Mouse (Mus musculus): ENCODE results near the gene Erg28. TPM values are rescaled to one million over a fixed set of nuclear protein-coding genes. Genes with fewer than 3 reads are reported as not detected.

The Erg28 gene
- total and polyA plus RNA-seq, 2 experiments from 2014 or later = 79.8 to 104 TPM

DNA sequence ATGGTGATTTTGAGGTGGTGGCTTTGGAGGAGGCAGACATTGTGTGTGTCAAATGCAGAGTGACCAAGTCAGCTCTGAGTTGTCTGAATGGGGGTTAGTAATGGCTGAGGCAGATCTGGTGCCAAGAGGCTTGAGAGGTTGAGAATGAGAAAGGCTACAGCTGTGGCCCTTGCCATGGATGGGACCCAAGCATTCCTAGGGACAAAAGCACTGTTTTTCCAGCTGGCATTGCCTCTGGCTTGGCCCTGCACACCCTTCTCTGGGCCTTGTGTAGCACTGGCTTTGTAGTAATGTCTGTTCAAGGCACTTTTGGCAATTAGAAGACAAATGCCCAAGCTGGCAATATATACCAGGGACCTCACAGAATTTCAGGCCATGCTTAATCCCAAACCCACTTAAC lies 13.4 kb downstream of the Erg28 start:
- H3K4me1 ChIP-seq (ENCODE audit: insufficient read depth, low read length) = no peaks in the 10 kb centered on the region
- H3K36me3 ChIP-seq (ENCODE audit: insufficient read depth, low read length) = peaks cover 11% of the 10 kb centered on the region
- H3K4me3 ChIP-seq (ENCODE audit: low read depth, low read length) = no peak overlapping the region
- H3K9ac ChIP-seq (replicated peaks; ENCODE audit: low read length, poor library complexity, severe bottlenecking) = no peak overlapping the region
- TF ChIP-seq CTCF (IDR thresholded peaks at IDR 0.05) = no peak
- H3K4me2 ChIP-seq (ENCODE audit: low read depth, low read length, poor library complexity, severe bottlenecking) = no peak overlapping the region
- H3K27ac ChIP-seq (ENCODE audit: low read depth, low read length) = no peak overlapping the region
- no peaks in the 10 kb centered on the region for H3K9me3 ChIP-seq (ENCODE audit: low read length)
- no peaks in the 10 kb centered on the region for H3K27me3 ChIP-seq (ENCODE audit: insufficient read depth, low read length)
- DNase-seq (ENCODE audit: low spot score) (peak; percentile 37), ATAC-seq (ENCODE audit: low FRiP score) (no peak)

DNA sequence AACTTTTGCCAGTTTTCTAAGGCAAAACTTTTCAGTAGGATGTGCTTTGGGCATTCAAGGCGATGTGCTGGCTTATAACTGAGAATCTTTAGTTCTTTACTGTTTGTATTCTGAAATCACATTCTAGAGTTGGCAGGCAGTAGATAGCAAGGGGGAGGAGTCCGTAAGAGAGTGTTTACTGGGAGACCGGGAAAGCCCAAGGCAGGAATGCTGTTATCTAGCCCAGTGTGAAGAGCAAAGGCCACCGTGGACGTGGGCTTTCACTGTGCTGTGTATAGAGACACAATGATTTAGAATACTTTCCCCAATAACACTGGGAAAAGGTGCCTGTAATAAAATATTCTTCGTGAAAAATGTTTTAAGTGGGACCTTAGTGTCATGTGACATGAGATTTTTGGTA lies 14.6 kb downstream of the Erg28 start:
- Histone ChIP-seq H3K4me2 (ENCODE audit: low read depth, low read length, poor library complexity, severe bottlenecking) (no peak overlapping the region), H3K4me3 (ENCODE audit: low read depth, low read length) (no peak overlapping the region), H3K9ac (replicated peaks; ENCODE audit: low read length, poor library complexity, severe bottlenecking) (no peak overlapping the region), H3K27ac (ENCODE audit: low read depth, low read length) (no peak overlapping the region), H3K36me3 (ENCODE audit: insufficient read depth, low read length) (0 out of 2 replicates have a peak, but pooled peaks cover under 1% of the 10 kb centered on the region), H3K4me1 (ENCODE audit: insufficient read depth, low read length) (no peaks in the 10 kb centered on the region), H3K27me3 (ENCODE audit: insufficient read depth, low read length) (no peaks in the 10 kb centered on the region), H3K9me3 (ENCODE audit: low read length) (no peaks in the 10 kb centered on the region)
- no peak for ATAC-seq (ENCODE audit: low FRiP score)
- TF ChIP-seq CTCF (IDR thresholded peaks at IDR 0.05) = no peak
- DNase-seq (ENCODE audit: low spot score) = no peak
- 64% methylated on average over 6 of the region's 6 CpGs for WGBS

DNA sequence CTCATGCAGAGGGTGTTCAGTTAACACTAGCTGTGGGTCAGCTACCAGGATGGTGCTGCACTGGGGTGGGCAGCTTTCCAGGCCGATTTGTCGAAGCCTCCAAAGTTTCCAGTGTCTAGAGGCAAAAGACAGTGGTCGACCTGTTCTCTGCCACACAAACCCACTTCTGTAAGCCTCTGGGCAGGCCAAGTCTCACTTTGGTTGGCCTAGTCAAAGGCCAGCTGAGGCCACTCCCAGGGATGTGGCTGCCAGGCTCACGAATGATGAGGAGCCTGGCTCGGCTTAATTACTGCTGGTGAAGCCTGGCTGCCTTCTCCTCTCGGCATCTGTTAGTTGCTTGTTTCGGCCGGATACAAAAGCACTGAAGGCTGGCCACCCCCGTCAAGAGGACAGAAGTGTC lies 24.3 kb downstream of the Erg28 start:
- no peak overlapping the region for H3K4me3 ChIP-seq (ENCODE audit: low read depth, low read length)
- TF ChIP-seq CTCF (IDR thresholded peaks at IDR 0.05) = no peak
- H3K9me3 ChIP-seq (ENCODE audit: low read length) = no peaks in the 10 kb centered on the region
- no peak overlapping the region for H3K9ac ChIP-seq (replicated peaks; ENCODE audit: low read length, poor library complexity, severe bottlenecking)
- no peak overlapping the region for H3K4me2 ChIP-seq (ENCODE audit: low read depth, low read length, poor library complexity, severe bottlenecking)
- DNase-seq (ENCODE audit: low spot score) (peak; percentile 43), ATAC-seq (ENCODE audit: low FRiP score) (no peak)
- 75% methylated on average over 9 of the region's 9 CpGs for WGBS
- H3K27me3 ChIP-seq (ENCODE audit: insufficient read depth, low read length) = no peaks in the 10 kb centered on the region
- H3K36me3 ChIP-seq (ENCODE audit: insufficient read depth, low read length) = no peaks in the 10 kb centered on the region
- no peaks in the 10 kb centered on the region for H3K4me1 ChIP-seq (ENCODE audit: insufficient read depth, low read length)
- H3K27ac ChIP-seq (ENCODE audit: low read depth, low read length) = no peak overlapping the region

DNA sequence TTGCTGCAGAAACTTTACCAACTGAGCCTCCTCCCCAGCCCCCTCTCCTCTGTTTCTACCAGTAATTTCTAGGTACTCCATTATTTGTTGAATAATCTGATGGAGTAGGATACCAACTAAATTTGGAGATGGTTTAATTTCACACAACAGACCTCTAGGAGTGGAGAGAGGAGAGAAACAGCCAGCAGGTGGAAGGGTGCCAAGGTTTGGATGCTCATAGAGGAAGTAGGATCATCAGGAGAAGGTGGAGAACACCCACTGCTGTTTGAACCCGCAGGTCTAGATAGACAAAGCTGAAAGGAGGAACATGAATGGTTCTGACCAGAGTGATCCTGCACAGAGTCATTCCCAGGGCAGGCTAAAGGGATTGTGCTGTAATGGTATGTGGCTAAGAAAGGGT lies 28.8 kb downstream of the Erg28 start:
- H3K36me3 ChIP-seq (ENCODE audit: insufficient read depth, low read length) = no peaks in the 10 kb centered on the region
- 81% methylated on average over 1 of the region's 1 CpGs for WGBS
- no peaks in the 10 kb centered on the region for H3K4me1 ChIP-seq (ENCODE audit: insufficient read depth, low read length)
- no peak for TF ChIP-seq CTCF (IDR thresholded peaks at IDR 0.05)
- H3K9me3 ChIP-seq (ENCODE audit: low read length) = no peaks in the 10 kb centered on the region
- DNase-seq (ENCODE audit: low spot score) (no peak), ATAC-seq (ENCODE audit: low FRiP score) (no peak)
- no peak overlapping the region for H3K4me2 ChIP-seq (ENCODE audit: low read depth, low read length, poor library complexity, severe bottlenecking)
- no peak overlapping the region for H3K27ac ChIP-seq (ENCODE audit: low read depth, low read length)
- H3K27me3 ChIP-seq (ENCODE audit: insufficient read depth, low read length) = no peaks in the 10 kb centered on the region
- H3K9ac ChIP-seq (replicated peaks; ENCODE audit: low read length, poor library complexity, severe bottlenecking) = no peak overlapping the region
- H3K4me3 ChIP-seq (ENCODE audit: low read depth, low read length) = no peak overlapping the region

DNA sequence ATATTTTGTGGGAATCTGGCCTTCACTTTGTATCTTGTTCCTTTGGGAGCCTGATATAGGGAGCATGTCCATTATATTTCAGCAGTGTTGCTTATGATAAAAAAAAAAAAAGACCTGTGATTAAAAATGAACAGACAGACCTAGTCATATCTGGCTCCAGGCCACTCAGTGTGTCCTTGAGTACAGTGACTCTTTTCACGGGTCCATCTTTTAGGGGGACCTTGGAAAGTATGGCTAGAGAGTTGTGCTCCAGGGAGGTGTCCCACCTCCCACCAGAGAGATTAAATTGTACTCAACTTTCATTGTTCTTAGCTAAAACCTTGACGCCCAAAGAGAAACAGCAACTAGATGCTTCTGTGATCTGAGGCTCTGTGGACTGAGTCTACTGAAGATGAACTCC lies 30.3 kb downstream of the Erg28 start:
- Histone ChIP-seq H3K4me3 (ENCODE audit: low read depth, low read length) (no peak overlapping the region), H3K4me2 (ENCODE audit: low read depth, low read length, poor library complexity, severe bottlenecking) (no peak overlapping the region), H3K27ac (ENCODE audit: low read depth, low read length) (no peak overlapping the region), H3K4me1 (ENCODE audit: insufficient read depth, low read length) (no peaks in the 10 kb centered on the region), H3K27me3 (ENCODE audit: insufficient read depth, low read length) (no peaks in the 10 kb centered on the region), H3K9ac (replicated peaks; ENCODE audit: low read length, poor library complexity, severe bottlenecking) (no peak overlapping the region), H3K36me3 (ENCODE audit: insufficient read depth, low read length) (no peaks in the 10 kb centered on the region), H3K9me3 (ENCODE audit: low read length) (no peaks in the 10 kb centered on the region)
- ATAC-seq (ENCODE audit: low FRiP score) = no peak
- DNase-seq (ENCODE audit: low spot score) = no peak
- WGBS = 88% methylated on average over 2 of the region's 2 CpGs
- no peak for TF ChIP-seq CTCF (IDR thresholded peaks at IDR 0.05)

DNA sequence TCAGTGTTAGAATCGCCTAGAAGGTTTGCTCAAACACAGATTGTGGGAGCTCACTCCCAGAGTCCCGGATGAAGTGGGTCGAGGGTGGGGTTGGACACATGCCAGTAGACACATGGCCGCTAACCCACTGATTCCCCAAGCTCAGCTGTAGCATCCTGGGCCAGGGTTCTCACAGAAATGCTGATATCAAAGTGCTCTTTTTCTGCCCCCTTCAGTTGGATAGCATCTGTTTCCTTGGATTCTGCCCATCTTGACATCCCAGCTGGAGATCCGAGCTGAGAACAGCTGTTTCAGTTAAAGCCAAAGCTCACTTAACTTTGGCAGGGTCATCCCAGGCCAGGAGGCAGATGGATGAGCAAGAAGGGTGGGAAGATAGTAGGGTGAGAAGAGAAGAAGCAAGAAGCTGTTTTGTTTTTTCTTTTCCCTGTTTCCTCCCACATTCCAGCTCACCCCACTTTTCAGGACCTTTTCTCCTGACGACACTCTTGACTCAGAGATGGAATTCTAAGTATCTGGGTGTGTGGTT lies 31.5 kb downstream of the Erg28 start:
- no peaks in the 10 kb centered on the region for H3K9me3 ChIP-seq (ENCODE audit: low read length)
- peak; percentile 54 for DNase-seq (ENCODE audit: low spot score)
- no peaks in the 10 kb centered on the region for H3K27me3 ChIP-seq (ENCODE audit: insufficient read depth, low read length)
- no peaks in the 10 kb centered on the region for H3K36me3 ChIP-seq (ENCODE audit: insufficient read depth, low read length)
- no peak overlapping the region for H3K27ac ChIP-seq (ENCODE audit: low read depth, low read length)
- no peaks in the 10 kb centered on the region for H3K4me1 ChIP-seq (ENCODE audit: insufficient read depth, low read length)
- TF ChIP-seq CTCF (IDR thresholded peaks at IDR 0.05) = no peak
- no peak overlapping the region for H3K4me3 ChIP-seq (ENCODE audit: low read depth, low read length)
- no peak for ATAC-seq (ENCODE audit: low FRiP score)
- 68% methylated on average over 6 of the region's 6 CpGs for whole genome bisulfite sequencing
- no peak overlapping the region for H3K9ac ChIP-seq (replicated peaks; ENCODE audit: low read length, poor library complexity, severe bottlenecking)
- H3K4me2 ChIP-seq (ENCODE audit: low read depth, low read length, poor library complexity, severe bottlenecking) = no peak overlapping the region

All from midbrain, postnatal 0 days (tissue).